Mouse (Mus musculus) heart, adult 2 months (tissue): ENCODE results near the gene Glrb.

ENCODE experiments used
- CTCF ChIP-seq: fragments of 200-600 bp; IDR thresholded peaks from 2 replicates; pipeline ENCODE4 v1.8.1; 2022; ENCODE audit warnings: antibody characterized with exemption, mild to moderate bottlenecking, moderate library complexity
- EP300 ChIP-seq: fragments of 200-500 bp; IDR thresholded peaks from 2 replicates; pipeline ENCODE4 v1.6.1; 2011; ENCODE audit warnings: low read depth, low read length, control low read depth; ENCODE audit not compliant: insufficient read depth

DNA sequence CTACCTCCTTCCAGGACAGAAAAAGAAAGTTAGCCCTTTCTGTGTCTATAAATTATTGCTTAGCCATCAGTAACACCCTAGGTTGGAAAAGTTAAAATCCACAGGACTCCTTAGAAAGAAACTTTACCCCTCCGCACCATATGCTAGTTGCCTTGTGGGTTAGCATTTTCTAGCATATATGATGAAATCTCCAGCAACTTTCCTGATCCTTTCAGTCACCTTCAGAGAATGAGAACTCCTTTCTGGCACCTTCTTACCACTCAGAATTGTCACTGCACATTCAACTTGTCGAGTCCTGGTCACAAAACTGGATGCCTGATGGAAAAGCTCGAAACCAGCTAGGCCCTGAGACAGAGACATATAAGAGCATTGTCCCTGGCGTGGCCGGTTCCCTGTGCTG lies 19.1 kb downstream of the Glrb start:
- TF ChIP-seq EP300 (no peak), CTCF (no peak)
